Mouse (Mus musculus) hindbrain, embryonic 13.5 days (tissue): ENCODE data around the gene Nfya. TPM values are rescaled to one million over a fixed set of nuclear protein-coding genes. Genes with fewer than 3 reads are reported as not detected.

ENCODE experiments used
- ATAC-seq: fragments of 200-750 bp; cut with Nextera tagmentation; 2 replicates; pipeline ENCODE4 v1.8.0; 2017; ENCODE audit warnings: moderate TSS enrichment; ENCODE audit not compliant: low FRiP score
- H3K27ac ChIP-seq: fragments of 300-500 bp; sonication (generic); 2 replicates; pipeline ENCODE4 v1.5.1; 2015; ENCODE audit warnings: inconsistent platforms, mild to moderate bottlenecking, moderate library complexity
- H3K27me3 ChIP-seq: fragments of 300-500 bp; sonication (generic); 2 replicates; pipeline ENCODE4 v1.6.1; 2015; ENCODE audit warnings: mild to moderate bottlenecking, inconsistent platforms
- H3K36me3 ChIP-seq: fragments of 300-500 bp; sonication (generic); 2 replicates; pipeline ENCODE4 v1.6.1; 2015; ENCODE audit warnings: mild to moderate bottlenecking, inconsistent platforms
- H3K4me1 ChIP-seq: fragments of 300-500 bp; sonication (generic); replicated peaks from 2 replicates; pipeline ENCODE4 v1.6.1; 2015; ENCODE audit warnings: inconsistent platforms
- H3K4me2 ChIP-seq: fragments of 300-500 bp; sonication (generic); 2 replicates; pipeline ENCODE4 v1.6.1; 2015; ENCODE audit warnings: inconsistent platforms, mild to moderate bottlenecking, moderate library complexity
- H3K4me3 ChIP-seq: fragments of 300-500 bp; sonication (generic); 2 replicates; pipeline ENCODE4 v1.5.1; 2015; ENCODE audit warnings: mild to moderate bottlenecking, inconsistent platforms
- H3K9ac ChIP-seq: fragments of 300-500 bp; sonication (generic); 2 replicates; pipeline ENCODE4 v1.6.1; 2015; ENCODE audit warnings: mild to moderate bottlenecking, inconsistent platforms
- H3K9me3 ChIP-seq: fragments of 300-500 bp; sonication (generic); 2 replicates; pipeline ENCODE4 v1.6.1; 2016; ENCODE audit warnings: inconsistent platforms
- WGBS: fragments of 180-500 bp; shearing (Covaris S2); methylation state at CpG from one replicate; pipeline ENCODE4 v1.1.7; 2015; 5-methylcytosine and 5-hydroxymethylcytosine counted together
- polyA plus RNA-seq: library from polyadenylated mRNA; unstranded; fragments of >200 nt; fragmentation: Nextera tagmentation; extraction: Ambion mirVana; gene quantifications from 2 replicates; pipeline ENCODE4 v1.2.1, GENCODE M21; 2015

Gene Nfya
- 13.2 and 13.8 TPM in 2 replicates for polyA plus RNA-seq

DNA sequence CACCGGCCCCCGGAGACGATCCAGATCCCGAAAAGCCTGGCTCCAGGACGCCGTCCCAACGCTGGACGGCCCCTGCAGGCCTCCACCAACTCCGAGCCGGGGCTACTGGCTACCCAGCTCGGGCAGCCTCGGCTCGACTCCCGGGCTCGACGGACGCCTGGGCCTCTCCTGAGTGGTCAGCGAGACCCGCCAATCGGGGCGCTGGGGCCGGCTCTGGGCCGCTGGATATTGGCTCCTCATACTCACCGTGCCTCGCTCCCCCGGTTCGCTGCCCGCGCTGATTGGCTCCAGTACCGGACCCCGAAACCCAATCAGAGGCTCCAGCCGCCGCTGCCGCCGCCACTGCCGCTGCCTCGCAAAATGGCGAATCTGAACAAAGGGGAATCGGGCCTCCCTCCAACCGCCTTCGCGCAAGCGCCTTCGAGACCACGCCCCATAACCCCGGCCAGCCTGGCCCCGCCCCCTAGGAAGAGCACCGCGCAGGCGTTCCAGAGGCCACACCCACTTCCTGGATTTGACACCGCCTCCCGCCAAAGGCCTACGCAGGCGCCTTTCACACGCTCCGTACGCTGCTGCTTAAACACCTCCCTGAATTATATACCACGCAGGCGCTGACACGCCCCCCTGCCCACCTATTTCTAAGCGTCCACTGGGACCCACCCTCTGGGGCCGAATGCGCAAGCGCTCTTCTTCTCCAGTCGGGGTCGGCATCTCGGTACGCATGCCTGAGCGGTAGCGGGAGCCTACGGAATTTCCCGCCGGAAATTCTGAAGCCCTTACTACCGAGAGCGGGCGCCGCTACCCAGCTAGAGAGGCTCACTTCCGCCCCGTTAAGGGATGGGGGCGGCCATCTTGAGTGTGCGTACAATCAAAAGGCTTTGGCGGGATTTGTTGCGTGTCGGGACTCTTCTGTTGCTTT, at the start of gene Nfya, which contains the start of gene Oard1:
TSS of gene Nfya (minus strand) at position 527 of the 919 bp plus-strand sequence.
TSS of gene Oard1 (plus strand) at position 635 of the 919 bp plus-strand sequence.
- WGBS, result under 1% methylated on average over 76 of the region's 84 CpGs
- H3K36me3 ChIP-seq, result peaks cover 10% of the 10 kb centered on the region
- peak within 1 kb of the TSS; percentile 75 for H3K4me2 ChIP-seq
- H3K27me3 ChIP-seq, result no peaks in the 10 kb centered on the region
- peaks cover 33% of the 10 kb centered on the region for H3K4me1 ChIP-seq
- H3K4me3 ChIP-seq, result peak within 1 kb of the TSS; percentile 85
- no peaks in the 10 kb centered on the region for H3K9me3 ChIP-seq
- peak within 1 kb of the TSS; percentile 99 for H3K9ac ChIP-seq
- peak; percentile 98 for ATAC-seq
- peak within 1 kb of the TSS; percentile 100 for H3K27ac ChIP-seq

DNA sequence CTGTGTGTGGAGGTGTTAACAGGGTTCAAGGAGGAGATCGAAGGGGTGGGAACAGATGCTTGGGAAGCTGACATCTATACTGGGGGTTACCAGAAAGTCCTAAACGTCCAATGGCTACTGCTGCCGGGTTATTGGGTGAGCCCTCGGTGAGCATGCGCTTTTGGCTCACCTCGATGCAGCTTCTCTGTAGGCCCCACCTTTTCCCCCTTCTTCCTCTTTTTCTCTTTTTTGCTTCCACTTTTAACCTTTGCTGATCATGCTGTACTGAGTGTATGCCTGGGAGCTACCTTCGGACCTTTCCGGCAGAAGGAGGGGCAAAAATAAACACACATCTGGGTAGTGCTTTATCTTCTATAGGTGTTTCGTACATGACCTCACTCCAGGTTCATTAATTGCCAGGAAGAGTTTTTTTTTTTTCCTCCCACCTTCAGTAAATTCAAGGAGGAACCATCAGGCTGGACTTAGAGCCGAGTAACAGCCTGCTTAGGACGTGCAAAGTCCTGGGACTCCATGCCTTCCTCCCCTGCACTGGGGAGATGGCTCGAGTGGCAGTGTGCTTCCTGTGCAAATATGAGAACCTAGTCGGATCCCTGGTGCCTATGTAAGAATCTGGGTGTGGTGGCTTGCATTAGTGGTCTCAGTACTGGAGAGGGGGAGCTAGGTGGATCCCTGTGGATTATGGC, 48.4 kb upstream of the Nfya start:
- Histone ChIP-seq H3K9ac (no peak overlapping the region), H3K27me3 (no peaks in the 10 kb centered on the region), H3K4me1 (no peaks in the 10 kb centered on the region), H3K4me3 (no peak overlapping the region), H3K4me2 (no peak overlapping the region), H3K36me3 (no peaks in the 10 kb centered on the region), H3K9me3 (no peaks in the 10 kb centered on the region), H3K27ac (no peak overlapping the region)
- no peak for ATAC-seq
- 88% methylated on average over 13 of the region's 13 CpGs for WGBS

- WGBS, result 90% methylated on average over 2 of the region's 2 CpGs
- H3K4me3 ChIP-seq, result no peak overlapping the region
- ATAC-seq, result no peak
- H3K36me3 ChIP-seq, result no peaks in the 10 kb centered on the region
- H3K9me3 ChIP-seq, result no peaks in the 10 kb centered on the region
- H3K4me2 ChIP-seq, result no peak overlapping the region
- peaks cover 11% of the 10 kb centered on the region for H3K4me1 ChIP-seq
- H3K9ac ChIP-seq, result no peak overlapping the region
- no peaks in the 10 kb centered on the region for H3K27me3 ChIP-seq
- H3K27ac ChIP-seq, result no peak overlapping the region
Measured at GRCm38 (mm10) chr17:48455955-48456354, 46.2 kb upstream of the Nfya start.

DNA sequence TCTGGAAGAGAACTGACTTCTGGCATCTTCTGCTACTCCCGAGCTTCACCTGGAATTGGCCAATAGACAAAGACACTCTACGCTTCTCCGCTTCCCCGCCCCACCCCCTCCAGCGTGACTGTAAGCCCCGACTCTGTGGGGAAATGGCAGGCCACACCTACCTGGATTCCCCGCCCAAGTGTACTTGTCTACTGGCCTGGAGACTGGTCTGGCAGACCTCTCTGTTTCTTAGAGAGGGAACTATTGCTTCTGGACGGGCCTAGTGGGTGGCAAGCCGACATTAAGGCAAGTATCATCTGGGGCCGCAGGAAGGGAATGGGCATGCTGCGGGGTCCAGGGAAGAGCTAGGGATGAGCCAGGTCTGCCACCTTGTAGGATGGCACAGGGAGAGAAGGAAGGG, 45.0 kb upstream of the Nfya start, which contains the start of gene Unc5cl:
TSS of gene Unc5cl (plus strand) at position 214 of the 400 bp plus-strand sequence.
- Histone ChIP-seq H3K27me3 (peaks cover 3% of the 10 kb centered on the region; the same call in 1 of the 2 replicates), H3K36me3 (no peaks in the 10 kb centered on the region), H3K4me3 (no peak within 1 kb of the TSS), H3K4me1 (peaks cover 11% of the 10 kb centered on the region), H3K27ac (no peak within 1 kb of the TSS), H3K9ac (no peak within 1 kb of the TSS), H3K4me2 (no peak within 1 kb of the TSS), H3K9me3 (no peaks in the 10 kb centered on the region)
- ATAC-seq, result no peak
- 69% methylated on average over 11 of the region's 11 CpGs for WGBS

GRCm38 (mm10) chr17:48454190-48454589, 44.5 kb upstream of the Nfya start:
- Histone ChIP-seq H3K27ac (no peak overlapping the region), H3K4me2 (no peak overlapping the region), H3K27me3 (peaks cover 3% of the 10 kb centered on the region; the same call in 1 of the 2 replicates), H3K36me3 (no peaks in the 10 kb centered on the region), H3K9me3 (no peaks in the 10 kb centered on the region), H3K9ac (no peak overlapping the region), H3K4me1 (peaks cover 11% of the 10 kb centered on the region), H3K4me3 (no peak overlapping the region)
- WGBS, result 61% methylated on average over 7 of the region's 7 CpGs
- ATAC-seq, result no peak

DNA sequence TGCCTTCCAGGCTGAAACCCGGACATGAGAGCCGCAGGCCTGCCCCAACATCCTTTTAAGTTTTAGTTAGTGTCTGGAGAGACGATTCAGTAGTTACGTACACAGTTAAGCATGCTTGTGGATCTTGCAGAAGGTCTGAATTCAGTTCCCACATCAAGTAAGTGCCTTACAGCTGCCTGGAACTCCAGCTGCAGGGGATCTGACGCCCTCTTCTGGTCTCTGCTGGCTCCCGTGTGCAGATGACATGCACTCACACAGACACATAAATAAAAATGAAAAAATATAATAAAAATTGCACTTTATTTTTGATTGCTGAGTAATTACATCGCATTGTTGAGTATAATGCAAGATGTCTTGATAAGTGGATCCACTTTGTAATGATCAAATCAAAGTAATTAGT, 43.8 kb upstream of the Nfya start:
- no peak for ATAC-seq
- peaks cover 11% of the 10 kb centered on the region for H3K4me1 ChIP-seq

DNA sequence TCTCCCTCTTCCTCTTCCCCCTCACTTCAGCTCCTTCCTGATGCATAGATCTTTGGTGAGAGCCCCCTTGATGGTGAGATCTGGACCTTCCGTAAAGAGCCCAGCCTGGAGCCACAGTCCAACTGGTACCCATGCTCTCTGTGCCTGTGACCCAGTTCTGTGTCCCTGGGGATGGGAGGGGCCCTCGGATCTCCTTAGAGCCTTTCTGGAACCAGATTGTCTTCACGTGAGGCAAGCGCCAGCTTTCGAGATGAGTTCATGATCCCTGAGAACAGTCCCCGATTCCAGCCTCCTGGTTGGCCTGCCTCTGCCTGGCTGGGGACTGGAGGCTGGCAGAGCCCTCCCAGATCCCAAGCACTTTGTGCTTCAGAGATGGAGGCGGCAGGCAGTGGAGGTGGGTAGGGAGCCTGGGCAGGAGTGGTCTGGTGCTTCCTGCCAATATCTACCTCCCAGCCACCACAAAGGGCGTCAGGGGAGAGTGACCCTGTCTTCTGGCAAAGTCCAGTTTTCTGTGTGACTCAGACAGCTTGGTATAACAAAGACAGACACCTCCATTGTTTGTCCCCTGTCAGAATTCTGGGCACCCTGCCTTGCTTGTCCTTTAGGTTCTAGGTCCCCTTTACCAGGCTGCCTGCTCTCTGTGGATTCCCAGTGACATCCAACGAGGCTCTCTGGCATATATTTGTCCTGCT, 42.2 kb upstream of the Nfya start:
- H3K4me3 ChIP-seq, result no peak overlapping the region
- peaks cover 3% of the 10 kb centered on the region; the same call in 1 of the 2 replicates for H3K27me3 ChIP-seq
- no peaks in the 10 kb centered on the region for H3K36me3 ChIP-seq
- no peak overlapping the region for H3K9ac ChIP-seq
- no peak overlapping the region for H3K4me2 ChIP-seq
- H3K9me3 ChIP-seq, result no peaks in the 10 kb centered on the region
- 59% methylated on average over 9 of the region's 9 CpGs for WGBS
- H3K27ac ChIP-seq, result no peak overlapping the region
- ATAC-seq, result no peak
- peaks cover 11% of the 10 kb centered on the region for H3K4me1 ChIP-seq

More for the DNA sequence above, 43.8 kb upstream of the Nfya start:
- H3K9ac ChIP-seq, result no peak overlapping the region
- no peaks in the 10 kb centered on the region for H3K9me3 ChIP-seq
- WGBS, result 80% methylated on average over 7 of the region's 7 CpGs
- H3K27ac ChIP-seq, result no peak overlapping the region
- H3K4me2 ChIP-seq, result no peak overlapping the region
- no peak overlapping the region for H3K4me3 ChIP-seq
- H3K27me3 ChIP-seq, result peaks cover 3% of the 10 kb centered on the region; the same call in 1 of the 2 replicates
- no peaks in the 10 kb centered on the region for H3K36me3 ChIP-seq

- H3K4me3 ChIP-seq, result no peak within 1 kb of the TSS
- no peak within 1 kb of the TSS for H3K9ac ChIP-seq
- H3K27ac ChIP-seq, result no peak within 1 kb of the TSS
- no peak within 1 kb of the TSS for H3K4me2 ChIP-seq
- no peaks in the 10 kb centered on the region for H3K36me3 ChIP-seq
- no peak for ATAC-seq
- H3K9me3 ChIP-seq, result no peaks in the 10 kb centered on the region
- WGBS, result 59% methylated on average over 7 of the region's 7 CpGs
- H3K27me3 ChIP-seq, result peaks cover 3% of the 10 kb centered on the region; the same call in 1 of the 2 replicates
- H3K4me1 ChIP-seq, result peaks cover 11% of the 10 kb centered on the region
Measured at GRCm38 (mm10) chr17:48451353-48451675, 41.6 kb upstream of the Nfya start, which contains the start of gene Tspo2. TSS of gene Tspo2 (minus strand) at chr17:48451522.

DNA sequence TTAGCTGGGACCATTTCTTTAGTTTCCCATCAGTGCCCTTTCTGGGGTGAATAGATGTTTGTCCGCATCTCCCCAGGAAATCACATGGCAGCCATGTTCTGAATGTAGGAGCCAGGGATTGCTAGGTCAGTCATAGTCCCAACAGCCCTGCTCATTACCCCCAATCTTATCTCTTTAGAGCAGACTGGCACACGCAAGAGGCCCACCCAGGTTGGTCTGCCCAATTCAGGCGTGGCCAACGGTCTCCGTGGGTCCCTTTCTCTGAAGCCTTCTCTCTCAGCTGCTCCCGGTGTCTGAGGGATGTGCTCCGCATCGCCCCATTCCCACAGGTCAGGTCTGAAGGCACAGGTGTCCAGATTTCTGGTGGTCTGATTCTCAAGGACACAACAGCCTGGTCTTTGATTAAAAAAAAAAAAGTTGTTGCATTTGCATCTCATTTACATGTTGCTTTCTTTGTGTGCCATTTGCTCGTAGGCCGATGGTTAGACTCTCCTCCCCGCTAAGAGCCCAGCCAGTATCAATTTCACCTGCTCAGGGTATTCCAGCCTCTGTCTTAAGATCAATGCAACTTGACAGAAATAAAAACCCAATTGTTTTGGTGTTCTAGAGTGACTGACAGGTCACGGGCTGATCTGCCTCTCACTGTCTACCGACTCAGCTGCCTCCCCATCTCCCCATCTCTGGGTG, 41.1 kb upstream of the Nfya start:
- WGBS, result 68% methylated on average over 13 of the region's 13 CpGs
- Histone ChIP-seq H3K9me3 (no peaks in the 10 kb centered on the region), H3K27me3 (peaks cover 3% of the 10 kb centered on the region; the same call in 1 of the 2 replicates), H3K4me2 (no peak overlapping the region), H3K4me3 (no peak overlapping the region), H3K4me1 (peaks cover 11% of the 10 kb centered on the region), H3K27ac (no peak overlapping the region), H3K36me3 (no peaks in the 10 kb centered on the region), H3K9ac (no peak overlapping the region)
- no peak for ATAC-seq

- Histone ChIP-seq H3K36me3 (no peaks in the 10 kb centered on the region), H3K4me3 (no peak overlapping the region), H3K9ac (no peak overlapping the region), H3K4me1 (peaks cover 11% of the 10 kb centered on the region), H3K27me3 (peaks cover 3% of the 10 kb centered on the region; the same call in 1 of the 2 replicates), H3K4me2 (no peak overlapping the region), H3K27ac (no peak overlapping the region), H3K9me3 (no peaks in the 10 kb centered on the region)
- no peak for ATAC-seq
- 76% methylated on average over 8 of the region's 8 CpGs for WGBS
Measured at GRCm38 (mm10) chr17:48447675-48448074, 38.0 kb upstream of the Nfya start.

DNA sequence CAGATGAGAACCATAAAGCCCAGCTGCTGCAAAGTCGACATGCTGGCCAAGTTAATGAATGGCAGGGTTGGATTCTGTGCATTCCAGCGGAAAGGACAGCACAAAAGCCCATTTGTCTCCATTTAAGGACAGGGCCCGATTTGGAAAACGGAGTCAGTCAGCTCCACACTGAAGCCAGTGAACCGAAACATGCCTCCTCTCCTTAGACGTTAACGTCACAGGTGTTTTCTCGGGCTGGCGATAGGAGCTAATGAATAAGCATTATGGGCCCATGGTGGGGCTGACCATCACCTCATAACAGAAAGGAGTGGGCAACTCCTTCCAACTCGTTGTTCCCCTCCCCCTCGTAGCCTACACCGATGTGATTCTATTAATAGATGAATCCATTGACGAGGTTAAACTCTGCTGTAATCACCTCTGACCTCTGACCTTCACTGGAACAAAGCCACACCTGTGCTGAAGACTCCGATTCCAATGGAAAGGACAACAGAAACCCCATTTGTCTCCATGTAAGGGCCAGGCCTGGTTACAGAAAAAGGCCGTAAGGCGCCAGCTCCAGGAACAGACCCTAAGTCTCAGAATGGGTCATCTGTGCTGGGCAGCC, 33.9 kb upstream of the Nfya start:
- Histone ChIP-seq H3K4me2 (no peak overlapping the region), H3K27ac (no peak overlapping the region), H3K36me3 (no peaks in the 10 kb centered on the region), H3K27me3 (no peaks in the 10 kb centered on the region), H3K9ac (no peak overlapping the region), H3K9me3 (no peaks in the 10 kb centered on the region), H3K4me1 (no peaks in the 10 kb centered on the region), H3K4me3 (no peak overlapping the region)
- ATAC-seq, result no peak
- WGBS, result 46% methylated on average over 16 of the region's 16 CpGs
